Mouse (Mus musculus): ENCODE measurements around the gene Gabarap. TPM values are rescaled to one million over a fixed set of nuclear protein-coding genes. Genes with fewer than 3 reads are reported as not detected.

Gabarap gene
- total RNA-seq (2014; rRNA removed) (175 and 176 TPM in 2 replicates), polyA plus RNA-seq (2012; rRNA removed) (430 and 476 TPM in 2 replicates)

DNA sequence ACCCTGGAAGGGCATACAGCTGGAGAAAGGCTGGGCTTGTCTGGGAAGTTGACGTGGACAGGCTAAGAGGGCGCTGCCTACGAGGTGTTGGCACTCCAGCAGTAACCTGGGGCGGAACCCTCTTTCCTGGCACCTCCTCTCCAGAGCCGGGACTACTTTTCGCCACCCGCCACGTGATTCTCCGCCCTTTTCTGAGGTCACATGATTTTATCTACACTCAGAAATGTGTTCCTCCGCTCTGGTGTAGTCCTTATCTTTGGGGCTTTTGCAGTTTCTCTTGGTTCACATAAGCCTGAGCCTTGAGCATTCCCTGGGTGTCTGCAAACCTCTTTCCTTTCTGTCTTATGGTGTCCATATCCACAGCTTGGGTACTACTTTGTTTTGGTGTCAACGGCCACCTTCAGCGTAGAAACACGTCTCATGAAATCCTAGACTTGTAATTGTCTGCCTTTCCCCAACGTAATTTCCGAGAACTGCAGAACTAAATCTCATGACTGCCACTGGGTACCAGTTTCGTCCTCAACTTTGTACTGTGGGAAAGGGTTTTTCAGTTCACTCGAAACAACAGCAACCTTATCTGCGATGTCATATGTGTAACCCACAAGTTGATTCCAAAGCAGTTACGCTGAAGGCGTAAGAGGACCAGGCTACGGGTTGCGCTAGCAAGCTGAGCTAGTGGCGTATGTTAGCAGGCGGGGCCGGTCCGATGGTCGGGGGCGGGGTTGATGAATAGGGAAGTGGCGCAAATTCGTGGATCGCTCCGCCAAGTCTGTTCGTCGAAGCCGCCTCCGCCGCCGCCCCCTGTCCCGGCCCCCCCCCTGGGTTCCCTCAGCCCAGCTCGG is at the start of gene Gabarap:
Gene Gabarap (plus strand): TSS at position 294 of the 842 bp plus-strand sequence.
- Histone ChIP-seq H3K27ac (replicated peaks; ENCODE audit: insufficient read depth, low read depth, low read length) (peak within 1 kb of the TSS; percentile 95), H3K36me3 (ENCODE audit: control insufficient read depth, insufficient read depth, low read length) (peaks cover 28% of the 10 kb centered on the region), H3K27me3 (ENCODE audit: control insufficient read depth, insufficient read depth, low read length) (no peaks in the 10 kb centered on the region), H3K79me2 (ENCODE audit: control insufficient read depth, insufficient read depth, low read length) (peaks cover 10% of the 10 kb centered on the region; the same call in 1 of the 2 replicates), H3K4me3 (ENCODE audit: insufficient read depth, low read depth, low read length) (peak within 1 kb of the TSS; percentile 97), H3K9ac (ENCODE audit: low read depth, low read length) (peak within 1 kb of the TSS; percentile 96), H3K4me1 (ENCODE audit: control insufficient read depth, insufficient read depth, low read length) (peaks cover 5% of the 10 kb centered on the region; the same call in 1 of the 2 replicates)
- TF ChIP-seq CTCF (IDR thresholded peaks at IDR 0.05; ENCODE audit: low read depth, low read length), result 0 out of 2 replicates have a peak, but pooled peaks have one; percentile 11
- TF ChIP-seq POLR2A (IDR thresholded peaks at IDR 0.05; ENCODE audit: extremely low read depth, insufficient read depth, low read length), result peak; percentile 32; the same call in 1 of the 2 replicates
- DNase-seq (ENCODE audit: extremely low read depth, low read depth, low spot score), result peak; percentile 96
- WGBS, result under 1% methylated on average over 40 of the region's 40 CpGs

DNA sequence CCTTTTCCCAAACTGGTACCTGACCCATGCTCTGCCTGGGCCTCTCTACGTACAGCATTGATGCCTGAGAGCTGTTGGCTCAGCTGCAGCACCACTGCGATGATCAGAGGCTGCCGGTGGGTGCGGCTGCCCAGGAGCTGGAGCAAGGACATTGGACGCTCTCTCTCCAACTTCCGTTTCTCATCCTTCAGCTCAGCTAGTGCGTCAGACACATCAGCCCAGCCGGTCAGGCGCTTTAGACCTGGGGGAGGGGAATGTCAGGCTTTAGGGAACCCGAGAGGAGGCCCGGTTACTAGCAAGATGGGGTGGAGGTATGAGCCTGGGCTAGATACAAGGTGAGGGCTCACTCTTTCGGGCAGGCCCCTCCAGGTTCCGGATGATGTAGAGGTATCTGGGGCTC is 45.7 kb upstream of the Gabarap start:
- H3K4me1 ChIP-seq (ENCODE audit: control insufficient read depth, insufficient read depth, low read length), result peaks cover 3% of the 10 kb centered on the region; the same call in 1 of the 2 replicates
- DNase-seq (ENCODE audit: extremely low read depth, low read depth, low spot score), result no peak
- no peaks in the 10 kb centered on the region for H3K36me3 ChIP-seq (ENCODE audit: control insufficient read depth, insufficient read depth, low read length)
- H3K27me3 ChIP-seq (ENCODE audit: control insufficient read depth, insufficient read depth, low read length), result no peaks in the 10 kb centered on the region
- 91% methylated on average over 13 of the region's 13 CpGs for WGBS
- TF ChIP-seq POLR2A (IDR thresholded peaks at IDR 0.05; ENCODE audit: extremely low read depth, insufficient read depth, low read length) (no peak), CTCF (IDR thresholded peaks at IDR 0.05; ENCODE audit: low read depth, low read length) (no peak)
- no peak overlapping the region for H3K4me3 ChIP-seq (ENCODE audit: insufficient read depth, low read depth, low read length)
- H3K27ac ChIP-seq (replicated peaks; ENCODE audit: insufficient read depth, low read depth, low read length), result no peak overlapping the region
- no peaks in the 10 kb centered on the region for H3K79me2 ChIP-seq (ENCODE audit: control insufficient read depth, insufficient read depth, low read length)
- no peak overlapping the region for H3K9ac ChIP-seq (ENCODE audit: low read depth, low read length)

DNA sequence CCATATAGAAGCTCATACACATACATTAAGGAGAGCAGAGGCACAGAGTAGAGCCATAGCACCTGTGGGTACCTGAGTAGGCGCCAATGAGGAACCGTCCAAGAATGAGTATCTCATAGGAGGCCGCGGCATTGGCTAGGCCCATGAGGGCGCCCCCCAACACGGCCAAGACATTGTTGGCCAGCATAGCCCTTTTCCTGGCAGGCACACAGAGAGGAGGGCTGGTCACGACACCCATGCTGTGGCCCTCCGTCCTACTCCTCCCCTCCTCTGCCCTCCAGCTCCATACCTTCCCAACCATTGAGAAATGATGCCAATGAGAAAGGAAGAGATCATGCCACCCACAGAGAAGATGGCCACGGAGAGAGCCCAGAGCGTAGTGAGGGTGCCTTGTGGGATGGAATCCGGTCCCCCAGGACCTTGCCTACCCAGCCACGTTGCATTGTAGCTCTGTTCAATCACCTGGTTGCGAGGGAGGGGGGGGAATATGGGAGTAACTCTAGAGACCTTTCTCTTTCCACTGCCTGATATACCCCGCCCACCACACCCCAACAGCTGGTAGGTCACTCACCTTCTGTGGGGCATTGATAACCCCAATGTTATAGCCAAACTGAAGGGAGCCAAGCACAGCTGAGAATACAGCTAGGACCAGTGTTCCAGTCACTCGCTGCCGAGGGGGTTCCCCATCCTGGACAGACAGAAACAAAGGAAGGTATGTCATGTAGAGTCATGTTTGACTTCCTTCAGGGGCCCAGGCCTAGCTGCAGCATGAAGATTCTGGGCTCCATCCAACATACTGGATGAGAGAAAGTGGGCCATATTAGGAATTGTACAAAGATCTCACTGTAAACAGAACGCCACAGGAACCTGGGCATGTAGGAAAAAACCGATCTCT is 44.7 kb upstream of the Gabarap start:
- Histone ChIP-seq H3K4me3 (ENCODE audit: insufficient read depth, low read depth, low read length) (no peak overlapping the region), H3K27me3 (ENCODE audit: control insufficient read depth, insufficient read depth, low read length) (no peaks in the 10 kb centered on the region), H3K27ac (replicated peaks; ENCODE audit: insufficient read depth, low read depth, low read length) (no peak overlapping the region), H3K9ac (ENCODE audit: low read depth, low read length) (no peak overlapping the region), H3K36me3 (ENCODE audit: control insufficient read depth, insufficient read depth, low read length) (no peaks in the 10 kb centered on the region), H3K79me2 (ENCODE audit: control insufficient read depth, insufficient read depth, low read length) (no peaks in the 10 kb centered on the region), H3K4me1 (ENCODE audit: control insufficient read depth, insufficient read depth, low read length) (peaks cover 3% of the 10 kb centered on the region; the same call in 1 of the 2 replicates)
- 92% methylated on average over 18 of the region's 18 CpGs for whole genome bisulfite sequencing
- no peak for TF ChIP-seq POLR2A (IDR thresholded peaks at IDR 0.05; ENCODE audit: extremely low read depth, insufficient read depth, low read length)
- no peak for TF ChIP-seq CTCF (IDR thresholded peaks at IDR 0.05; ENCODE audit: low read depth, low read length)
- DNase-seq (ENCODE audit: extremely low read depth, low read depth, low spot score), result no peak

DNA sequence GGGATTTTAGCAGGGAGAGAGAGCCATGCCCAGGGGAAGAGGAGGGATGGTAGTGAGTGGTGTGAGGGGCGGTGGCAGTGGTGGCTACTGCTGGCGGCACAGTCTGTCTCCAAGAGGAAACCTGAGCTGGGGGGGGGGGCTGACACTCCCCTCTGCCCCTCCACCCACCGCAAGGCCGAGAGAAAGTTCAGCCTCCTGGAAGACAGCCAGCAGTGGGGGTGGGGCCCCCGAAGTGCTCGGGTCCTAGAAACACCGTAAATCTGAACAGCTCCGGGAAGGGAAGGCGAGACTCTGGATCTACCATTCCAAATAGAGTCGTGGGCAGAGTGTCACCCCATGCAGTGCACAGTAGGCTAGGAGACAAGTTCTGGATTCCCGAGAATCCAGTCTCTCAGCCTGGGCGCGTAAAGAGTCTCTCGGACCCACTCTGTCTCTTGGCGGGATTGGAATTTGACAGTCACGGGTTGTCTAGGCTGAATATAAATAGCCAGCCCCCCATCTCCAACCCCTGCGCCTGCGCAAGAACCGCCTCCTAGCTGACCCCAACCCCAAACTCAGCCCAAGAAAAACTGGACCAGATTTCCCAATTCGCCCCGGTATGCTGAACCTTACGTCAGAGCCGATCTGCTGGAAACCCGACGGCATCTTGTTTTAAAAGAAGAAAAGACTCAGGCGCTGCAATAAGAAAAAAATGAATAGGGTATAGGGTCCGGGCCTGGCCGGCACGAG is 43.4 kb upstream of the Gabarap start:
- H3K79me2 ChIP-seq (ENCODE audit: control insufficient read depth, insufficient read depth, low read length), result no peaks in the 10 kb centered on the region
- 28% methylated on average over 29 of the region's 29 CpGs for WGBS
- H3K4me1 ChIP-seq (ENCODE audit: control insufficient read depth, insufficient read depth, low read length), result peaks cover 3% of the 10 kb centered on the region; the same call in 1 of the 2 replicates
- peak overlapping the region; percentile 49; the same call in 1 of the 2 replicates for H3K4me3 ChIP-seq (ENCODE audit: insufficient read depth, low read depth, low read length)
- no peak overlapping the region for H3K9ac ChIP-seq (ENCODE audit: low read depth, low read length)
- no peak overlapping the region for H3K27ac ChIP-seq (replicated peaks; ENCODE audit: insufficient read depth, low read depth, low read length)
- TF ChIP-seq CTCF (IDR thresholded peaks at IDR 0.05; ENCODE audit: low read depth, low read length) (no peak), POLR2A (IDR thresholded peaks at IDR 0.05; ENCODE audit: extremely low read depth, insufficient read depth, low read length) (no peak)
- no peaks in the 10 kb centered on the region for H3K36me3 ChIP-seq (ENCODE audit: control insufficient read depth, insufficient read depth, low read length)
- DNase-seq (ENCODE audit: extremely low read depth, low read depth, low spot score), result no peak
- H3K27me3 ChIP-seq (ENCODE audit: control insufficient read depth, insufficient read depth, low read length), result no peaks in the 10 kb centered on the region

Data from liver, adult 2 months (tissue).